10 mouse cellular contexts compared by ENCODE assay signal in genomic region chr5:103464771-103465170, GRCm38 (mm10).
"Had no signal": no experiment of that assay in that cellular context is flagged by ENCODE, and none has a peak within 500 bp of the region (broad histone marks: within the 10 kb centered on the region; RNA-seq: fewer than 3 reads in every experiment).

No protein-coding gene starts in this region.

- H3K4me3 ChIP-seq: limb, embryonic 10.5 days; liver, embryonic 15.5 days; midbrain, embryonic 13.5 days; stomach, embryonic 15.5 days had no signal

- DNase-seq: lung, adult 2 months; lung, postnatal 36 days; right cerebral cortex, postnatal 14 days; thymus, postnatal 4 days had no signal

- H3K27ac ChIP-seq: limb, embryonic 10.5 days; liver, embryonic 15.5 days; midbrain, embryonic 13.5 days; stomach, embryonic 15.5 days had no signal

- H3K4me2 ChIP-seq: liver, embryonic 11.5 days; liver, embryonic 15.5 days; midbrain, embryonic 13.5 days; stomach, embryonic 15.5 days had no signal

- H3K36me3 ChIP-seq: limb, embryonic 10.5 days; liver, embryonic 15.5 days; midbrain, embryonic 13.5 days; stomach, embryonic 15.5 days had no signal

- H3K27me3 ChIP-seq: liver, embryonic 15.5 days; midbrain, embryonic 13.5 days; stomach, embryonic 15.5 days had no signal

- H3K9ac ChIP-seq: liver, embryonic 15.5 days; midbrain, embryonic 13.5 days; stomach, embryonic 15.5 days had no signal

- ATAC-seq: lung, postnatal 0 days; midbrain, embryonic 13.5 days had no signal

- H3K4me1 ChIP-seq: limb, embryonic 10.5 days; liver, embryonic 15.5 days; midbrain, embryonic 13.5 days; stomach, embryonic 15.5 days had no signal

- H3K9me3 ChIP-seq: limb, embryonic 10.5 days; liver, embryonic 15.5 days; midbrain, embryonic 13.5 days; stomach, embryonic 15.5 days had no signal
